Mouse (Mus musculus) C2C12 (cell line): Measurements from ENCODE around the gene Dydc1. TPM values are rescaled to one million over a fixed set of nuclear protein-coding genes. Genes with fewer than 3 reads are reported as not detected.

Experiments used
- H3K27me3 ChIP-seq: one replicate; pipeline ENCODE4 v1.6.1; 2011; ENCODE audit not compliant: control insufficient read depth, insufficient read depth, insufficient read length
- H3K36me3 ChIP-seq: one replicate; pipeline ENCODE4 v1.6.1; 2011; ENCODE audit not compliant: control insufficient read depth, insufficient read depth
- H3K4me3 ChIP-seq: one replicate; pipeline ENCODE4 v1.5.1; 2011; ENCODE audit warnings: mild to moderate bottlenecking, control low read depth; ENCODE audit not compliant: poor library complexity, insufficient read depth, severe bottlenecking
- H3K79me2 ChIP-seq: one replicate; pipeline ENCODE4 v1.6.1; 2011; ENCODE audit not compliant: control insufficient read depth, insufficient read depth
- H3K79me3 ChIP-seq: one replicate; pipeline ENCODE4 v1.6.1; 2011; ENCODE audit warnings: low read depth, control low read depth
- H3ac ChIP-seq: one replicate; pipeline ENCODE3; 2011; ENCODE audit warnings: low read depth; ENCODE audit not compliant: control insufficient read depth, insufficient read length
- CEBPB ChIP-seq: IDR thresholded peaks from one replicate; pipeline ENCODE4 v1.6.1; 2011; ENCODE audit warnings: low read depth, mild to moderate bottlenecking, control low read depth, moderate library complexity
- CTCF ChIP-seq: IDR thresholded peaks from one replicate; pipeline ENCODE4 v1.5.1; 2011; ENCODE audit not compliant: control insufficient read depth, insufficient read depth, insufficient read length
- FOSL1 ChIP-seq: IDR thresholded peaks from one replicate; pipeline ENCODE4 v1.8.0; 2011; ENCODE audit warnings: mild to moderate bottlenecking, low read length; ENCODE audit not compliant: poor library complexity, insufficient read depth, severe bottlenecking
- MAX ChIP-seq: IDR thresholded peaks from one replicate; pipeline ENCODE4 v1.6.1; 2011; ENCODE audit warnings: mild to moderate bottlenecking, control low read depth
- MYOD1 ChIP-seq: IDR thresholded peaks from one replicate; pipeline ENCODE4 v1.6.1; 2011; ENCODE audit warnings: low read depth; ENCODE audit not compliant: control insufficient read depth, insufficient read length
- MYOG ChIP-seq: IDR thresholded peaks from one replicate; pipeline ENCODE4 v1.6.1; 2011; ENCODE audit not compliant: control insufficient read depth, insufficient read length; ENCODE audit errors: extremely low read depth
- USF1 ChIP-seq: IDR thresholded peaks from one replicate; pipeline ENCODE4 v1.6.1; 2011; ENCODE audit warnings: low read depth, mild to moderate bottlenecking, control low read depth, moderate library complexity
- long read RNA-seq, 2 experiments: library from polyadenylated mRNA; unstranded; transcript quantifications; one replicate each; pipeline ENCODE4 v2.0.0; 2019 to 2020
- polyA plus RNA-seq: library from polyadenylated mRNA; unstranded; fragments of >200 nt; fragmentation: generic; extraction: Trizol; gene quantifications from one replicate; pipeline ENCODE4 v1.2.1, GENCODE M21; 2012; ENCODE audit warnings: missing spikeins

Dydc1 gene
- not detected for polyA plus RNA-seq
- long read RNA-seq, experiment 1, result 0 reads
- long read RNA-seq, experiment 2, result 0 reads

GRCm38 (mm10) chr14:41072229-41072943 lies at the start of gene Dydc1:
Gene Dydc1 (plus strand): TSS chr14:41072911.
- Histone ChIP-seq H3K36me3 (no peaks in the 10 kb centered on the region), H3K4me3 (no peak within 1 kb of the TSS)
- TF ChIP-seq MAX (no peak), CTCF (no peak), USF1 (no peak), CEBPB (no peak), MYOG (no peak), FOSL1 (no peak), MYOD1 (no peak)

GRCm38 (mm10) chr14:41025087-41025486 lies 47.6 kb upstream of the Dydc1 start:
- no peak for TF ChIP-seq MAX
- no peak overlapping the region for H3K4me3 ChIP-seq
- H3K79me3 ChIP-seq, result no peaks in the 10 kb centered on the region
- no peak overlapping the region for H3ac ChIP-seq
- no peaks in the 10 kb centered on the region for H3K27me3 ChIP-seq
- no peaks in the 10 kb centered on the region for H3K79me2 ChIP-seq
- no peaks in the 10 kb centered on the region for H3K36me3 ChIP-seq

More at GRCm38 (mm10) chr14:41072229-41072943, at the start of gene Dydc1:
- Histone ChIP-seq H3K27me3 (no peaks in the 10 kb centered on the region), H3ac (no peak within 1 kb of the TSS), H3K79me3 (no peaks in the 10 kb centered on the region), H3K79me2 (no peaks in the 10 kb centered on the region)

- H3K79me2 ChIP-seq, result no peaks in the 10 kb centered on the region
- H3ac ChIP-seq, result no peak overlapping the region
- H3K79me3 ChIP-seq, result no peaks in the 10 kb centered on the region
- no peak overlapping the region for H3K4me3 ChIP-seq
- no peaks in the 10 kb centered on the region for H3K36me3 ChIP-seq
- no peaks in the 10 kb centered on the region for H3K27me3 ChIP-seq
- TF ChIP-seq CTCF, result no peak
- no peak for TF ChIP-seq CEBPB
- no peak for TF ChIP-seq MYOD1
- no peak for TF ChIP-seq MAX
- no peak for TF ChIP-seq USF1
- no peak for TF ChIP-seq MYOG
- no peak for TF ChIP-seq FOSL1
Measured at GRCm38 (mm10) chr14:41025594-41026284, 47.0 kb upstream of the Dydc1 start.

- H3K27me3 ChIP-seq, result no peaks in the 10 kb centered on the region
- H3K36me3 ChIP-seq, result no peaks in the 10 kb centered on the region
- no peak overlapping the region for H3K4me3 ChIP-seq
- no peaks in the 10 kb centered on the region for H3K79me3 ChIP-seq
- H3K79me2 ChIP-seq, result no peaks in the 10 kb centered on the region
- no peak overlapping the region for H3ac ChIP-seq
- TF ChIP-seq CEBPB (no peak), USF1 (no peak), MAX (no peak), CTCF (no peak), MYOG (no peak), MYOD1 (no peak), FOSL1 (no peak)
Measured at GRCm38 (mm10) chr14:41029303-41029702, 43.4 kb upstream of the Dydc1 start.

- H3K79me2 ChIP-seq, result no peaks in the 10 kb centered on the region
- no peak for TF ChIP-seq FOSL1
- TF ChIP-seq CEBPB, result no peak
- no peak for TF ChIP-seq CTCF
- no peak for TF ChIP-seq MYOD1
- no peaks in the 10 kb centered on the region for H3K79me3 ChIP-seq
- no peak overlapping the region for H3ac ChIP-seq
- H3K36me3 ChIP-seq, result no peaks in the 10 kb centered on the region
- H3K27me3 ChIP-seq, result no peaks in the 10 kb centered on the region
- H3K4me3 ChIP-seq, result no peak overlapping the region
Measured at GRCm38 (mm10) chr14:41030989-41031513, 41.7 kb upstream of the Dydc1 start.
